Mouse (Mus musculus) hindbrain, postnatal 0 days (tissue): ENCODE results near the gene Nup62. TPM values are rescaled to one million over a fixed set of nuclear protein-coding genes. Genes with fewer than 3 reads are reported as not detected.

Experiments used
- ATAC-seq: fragments of 200-750 bp; cut with Nextera tagmentation; 2 replicates; pipeline ENCODE4 v1.8.0; 2017; ENCODE audit warnings: mild to moderate bottlenecking, moderate TSS enrichment, moderate library complexity
- DNase-seq: peaks from one replicate; pipeline ENCODE4 v3.0.0-alpha.2; 2015; ENCODE audit warnings: low spot score
- H3K27ac ChIP-seq: fragments of 300-500 bp; sonication (generic); 2 replicates; pipeline ENCODE4 v1.5.1; 2014; ENCODE audit warnings: mild to moderate bottlenecking
- H3K27me3 ChIP-seq: fragments of 300-500 bp; sonication (generic); 2 replicates; pipeline ENCODE4 v1.6.1; 2014; ENCODE audit warnings: low read length, mixed read lengths; ENCODE audit not compliant: insufficient read depth
- H3K36me3 ChIP-seq: fragments of 300-500 bp; sonication (generic); 2 replicates; pipeline ENCODE4 v1.6.1; 2014; ENCODE audit warnings: low read length, mixed read lengths; ENCODE audit not compliant: insufficient read depth
- H3K4me1 ChIP-seq: fragments of 300-500 bp; sonication (generic); 2 replicates; pipeline ENCODE4 v1.6.1; 2014; ENCODE audit warnings: antibody characterized with exemption, low read length, mixed read lengths; ENCODE audit not compliant: insufficient read depth
- H3K4me2 ChIP-seq: fragments of 300-500 bp; sonication (generic); 2 replicates; pipeline ENCODE4 v1.6.1; 2014; ENCODE audit warnings: low read depth, mild to moderate bottlenecking, low read length, moderate library complexity, mixed read lengths
- H3K4me3 ChIP-seq: fragments of 300-500 bp; sonication (generic); 2 replicates; pipeline ENCODE4 v1.5.1; 2014; ENCODE audit warnings: low read length
- H3K9ac ChIP-seq: fragments of 300-500 bp; sonication (generic); replicated peaks from 2 replicates; pipeline ENCODE4 v1.6.1; 2014; ENCODE audit warnings: mild to moderate bottlenecking, low read length, moderate library complexity, mixed read lengths
- H3K9me3 ChIP-seq: fragments of 300-500 bp; sonication (generic); 2 replicates; pipeline ENCODE4 v1.6.1; 2016; ENCODE audit warnings: low read length, mixed read lengths
- CTCF ChIP-seq: IDR thresholded peaks from 2 replicates; pipeline ENCODE4 v1.5.1; 2016; ENCODE audit warnings: antibody characterized with exemption, control low read depth, low read depth
- WGBS: fragments of 180-500 bp; shearing (Covaris S2); extraction: QIAGEN DNeasy Blood & Tissue Kit; methylation state at CpG from one replicate; pipeline ENCODE4 v1.1.7; 2014; 5-methylcytosine and 5-hydroxymethylcytosine counted together
- polyA plus RNA-seq: library from polyadenylated mRNA; unstranded; fragments of >200 nt; fragmentation: Nextera tagmentation; extraction: Ambion mirVana; gene quantifications from 2 replicates; pipeline ENCODE4 v1.2.1, GENCODE M21; 2015
- total RNA-seq: library from RNA; depleted of rRNA; stranded (reverse); fragments of >200 nt; gene quantifications from 2 replicates; pipeline ENCODE4 v1.2.3, GENCODE M21; 2014

Nup62 gene
- total and polyA plus RNA-seq, 2 experiments from 2014 or later: 46.4 to 67.0 TPM

DNA sequence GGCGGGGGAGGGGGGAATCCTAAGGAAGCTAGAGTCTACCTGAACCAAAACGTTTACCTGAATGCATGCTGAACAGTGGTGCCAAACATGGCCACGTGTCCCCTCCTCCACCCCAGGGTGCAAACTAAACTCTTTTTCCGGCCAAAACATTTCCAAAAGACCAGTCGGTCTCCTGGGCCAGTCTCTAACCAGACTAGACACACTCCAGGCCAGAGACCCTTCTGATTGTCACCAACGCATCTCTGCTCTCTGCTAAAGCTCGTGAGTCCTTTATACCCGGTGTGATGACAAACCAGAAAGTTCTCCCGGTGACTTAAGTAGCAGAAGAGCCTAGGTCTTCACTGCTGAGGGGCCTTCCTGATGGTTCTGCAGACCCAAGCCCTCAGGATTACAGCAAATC lies 51.9 kb downstream of the Nup62 start:
- DNase-seq (no peak), ATAC-seq (no peak)
- peak overlapping the region; percentile 63 for H3K4me2 ChIP-seq
- H3K9me3 ChIP-seq: no peaks in the 10 kb centered on the region
- peak overlapping the region; percentile 99; the same call in 1 of the 2 replicates for H3K9ac ChIP-seq
- no peaks in the 10 kb centered on the region for H3K27me3 ChIP-seq
- peak overlapping the region; percentile 99 for H3K4me3 ChIP-seq
- H3K4me1 ChIP-seq: peaks cover 31% of the 10 kb centered on the region
- peaks cover 18% of the 10 kb centered on the region for H3K36me3 ChIP-seq
- H3K27ac ChIP-seq: no peak overlapping the region
- WGBS: 28% methylated on average over 9 of the region's 9 CpGs
- no peak for TF ChIP-seq CTCF

DNA sequence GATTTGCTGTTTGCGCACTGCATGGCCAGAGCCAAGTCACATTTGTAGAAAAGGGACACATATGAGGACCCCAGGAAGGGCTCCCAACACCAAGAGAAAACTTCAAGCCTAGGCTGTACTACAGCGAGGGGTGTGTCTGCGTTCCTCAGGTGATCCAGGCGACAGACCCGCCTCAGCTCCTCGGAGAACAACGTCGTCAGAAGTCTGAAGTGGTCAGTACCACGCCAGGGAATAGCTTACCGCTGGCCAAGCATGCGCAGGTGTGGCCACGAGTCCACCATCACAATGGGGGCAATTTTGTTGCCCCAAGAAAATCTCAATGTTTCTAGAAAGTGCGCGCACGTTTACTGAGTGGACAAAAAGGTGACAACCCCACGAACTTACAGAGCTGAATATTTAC lies 52.6 kb downstream of the Nup62 start:
- WGBS: 4% methylated on average over 16 of the region's 16 CpGs
- ATAC-seq (no peak), DNase-seq (no peak)
- no peak for TF ChIP-seq CTCF
- Histone ChIP-seq H3K9ac (peak overlapping the region; percentile 99), H3K27me3 (no peaks in the 10 kb centered on the region), H3K4me1 (peaks cover 31% of the 10 kb centered on the region), H3K4me3 (peak overlapping the region; percentile 99), H3K27ac (no peak overlapping the region), H3K4me2 (peak overlapping the region; percentile 63), H3K9me3 (no peaks in the 10 kb centered on the region), H3K36me3 (peaks cover 12% of the 10 kb centered on the region)

DNA sequence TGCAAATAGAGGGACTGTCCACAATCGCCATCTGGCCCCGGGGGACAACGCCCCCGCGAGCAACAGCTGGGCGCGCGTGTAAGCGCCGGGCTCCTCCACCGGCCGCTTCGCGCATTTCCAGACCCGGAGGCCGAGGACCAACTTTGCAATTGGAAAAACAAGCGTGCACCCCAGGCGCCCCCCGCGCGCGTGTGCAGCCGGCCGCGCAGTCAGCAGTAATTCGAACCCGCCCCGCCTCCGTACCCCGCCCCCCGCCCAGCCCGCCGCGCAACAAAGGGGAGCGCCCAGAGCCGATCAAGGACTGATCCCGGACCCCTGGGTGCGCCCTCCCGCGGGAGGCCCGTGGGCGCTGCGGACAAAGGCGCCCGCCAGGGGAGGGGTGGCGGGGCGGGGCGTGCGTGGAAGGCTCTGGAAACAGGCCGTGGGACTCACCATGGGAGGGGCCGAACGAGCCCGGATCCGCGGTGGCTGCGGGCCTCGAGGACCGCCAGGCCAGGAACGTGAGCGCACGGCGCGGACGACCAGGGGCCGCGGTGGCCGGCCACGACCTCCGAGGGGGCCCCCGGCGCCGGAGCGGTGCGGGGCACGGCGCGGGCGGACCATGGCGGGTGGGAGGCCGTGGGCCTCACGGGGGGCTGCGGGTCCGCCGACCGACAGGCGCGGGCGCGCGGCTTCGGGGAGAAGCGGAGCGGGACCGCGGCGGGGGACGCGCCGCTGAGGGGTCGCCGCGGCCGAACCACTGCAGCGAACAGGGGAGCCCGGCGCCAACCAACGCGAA lies 53.2 kb downstream of the Nup62 start:
- Histone ChIP-seq H3K27ac (peak overlapping the region; percentile 100), H3K36me3 (peaks cover 5% of the 10 kb centered on the region), H3K4me3 (peak overlapping the region; percentile 99), H3K4me2 (peak overlapping the region; percentile 63), H3K9me3 (no peaks in the 10 kb centered on the region), H3K4me1 (peaks cover 31% of the 10 kb centered on the region), H3K27me3 (no peaks in the 10 kb centered on the region), H3K9ac (peak overlapping the region; percentile 99)
- under 1% methylated on average over 85 of the region's 108 CpGs for WGBS
- peak; percentile 75 for DNase-seq
- TF ChIP-seq CTCF: no peak
- ATAC-seq: peak; percentile 5

DNA sequence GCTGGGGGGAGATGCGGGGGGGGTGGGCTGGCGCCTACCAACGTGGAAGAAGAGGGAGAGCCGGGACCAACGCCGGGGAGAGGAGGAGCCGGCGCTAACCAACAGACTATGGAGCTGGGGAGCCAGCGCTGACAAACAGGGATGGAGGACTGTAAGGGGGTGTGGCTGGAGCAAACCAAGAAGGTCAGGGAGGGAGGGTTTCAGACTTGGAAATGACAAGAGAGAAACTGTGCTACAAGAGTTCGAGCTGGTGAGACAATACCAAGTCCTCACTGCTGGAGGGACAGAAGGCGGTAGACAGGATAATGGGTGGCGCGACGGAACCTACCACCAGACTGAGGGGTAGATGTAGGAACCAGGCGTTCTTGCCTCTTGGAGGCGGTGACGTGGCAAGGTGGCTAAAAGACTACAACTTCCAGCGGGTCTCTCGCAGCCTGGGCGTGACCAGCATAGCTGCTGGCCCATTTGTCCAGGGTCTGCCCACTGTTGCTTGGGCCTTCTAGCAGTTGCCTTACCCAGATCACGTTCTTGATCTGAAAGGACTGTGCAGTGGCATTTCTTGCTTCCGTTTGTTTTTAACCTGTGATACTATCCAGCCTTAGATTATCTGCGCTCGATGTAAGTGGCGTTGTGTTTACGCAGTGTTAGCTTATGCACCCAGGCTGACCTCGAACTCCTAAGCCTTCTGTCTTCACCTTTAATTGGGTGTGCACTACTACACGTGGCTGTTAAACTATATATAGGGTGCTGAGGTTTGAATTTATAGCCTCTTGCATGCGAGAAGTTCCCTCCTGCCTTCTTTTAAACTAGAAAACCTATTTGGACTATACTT lies 54.0 kb downstream of the Nup62 start, which contains the start of gene Ptov1:
TSS of gene Ptov1 (minus strand) at position 92 of the 832 bp plus-strand sequence.
- H3K36me3 ChIP-seq: no peaks in the 10 kb centered on the region
- DNase-seq (peak; percentile 98), ATAC-seq (peak; percentile 96)
- H3K27ac ChIP-seq: peak within 1 kb of the TSS; percentile 100
- peak; percentile 35; the same call in 1 of the 2 replicates for TF ChIP-seq CTCF
- H3K9me3 ChIP-seq: no peaks in the 10 kb centered on the region
- H3K4me3 ChIP-seq: peak within 1 kb of the TSS; percentile 99
- no peaks in the 10 kb centered on the region for H3K27me3 ChIP-seq
- H3K9ac ChIP-seq: peak within 1 kb of the TSS; percentile 99
- peak within 1 kb of the TSS; percentile 63 for H3K4me2 ChIP-seq
- WGBS: 8% methylated on average over 29 of the region's 29 CpGs
- peaks cover 31% of the 10 kb centered on the region for H3K4me1 ChIP-seq

DNA sequence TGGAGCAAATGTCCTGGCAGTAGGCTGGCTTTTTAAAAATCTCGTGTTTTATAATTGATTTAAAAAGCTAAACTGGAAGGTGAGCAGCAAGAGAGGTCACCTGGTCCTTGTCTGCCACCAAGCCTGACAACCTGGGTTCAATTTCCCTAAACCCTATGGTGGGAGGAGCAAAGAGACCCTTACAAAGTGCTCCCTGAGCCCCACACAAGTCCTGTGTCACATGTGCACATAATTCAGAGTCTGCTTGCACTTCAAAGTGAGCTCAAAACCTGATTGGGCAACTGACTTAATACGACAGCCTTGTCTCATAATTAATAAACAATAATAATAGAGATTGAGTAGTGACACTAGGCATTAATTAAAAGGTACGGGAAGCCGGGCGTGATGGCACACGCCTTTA lies 54.7 kb downstream of the Nup62 start:
- 72% methylated on average over 6 of the region's 6 CpGs for whole genome bisulfite sequencing
- TF ChIP-seq CTCF: no peak
- Histone ChIP-seq H3K9me3 (no peaks in the 10 kb centered on the region), H3K4me2 (peak overlapping the region; percentile 63; the same call in 1 of the 2 replicates), H3K27ac (peak overlapping the region; percentile 100), H3K4me1 (peaks cover 31% of the 10 kb centered on the region), H3K9ac (peak overlapping the region; percentile 99; the same call in 1 of the 2 replicates), H3K4me3 (no peak overlapping the region), H3K27me3 (no peaks in the 10 kb centered on the region), H3K36me3 (no peaks in the 10 kb centered on the region)
- ATAC-seq (no peak), DNase-seq (no peak)

DNA sequence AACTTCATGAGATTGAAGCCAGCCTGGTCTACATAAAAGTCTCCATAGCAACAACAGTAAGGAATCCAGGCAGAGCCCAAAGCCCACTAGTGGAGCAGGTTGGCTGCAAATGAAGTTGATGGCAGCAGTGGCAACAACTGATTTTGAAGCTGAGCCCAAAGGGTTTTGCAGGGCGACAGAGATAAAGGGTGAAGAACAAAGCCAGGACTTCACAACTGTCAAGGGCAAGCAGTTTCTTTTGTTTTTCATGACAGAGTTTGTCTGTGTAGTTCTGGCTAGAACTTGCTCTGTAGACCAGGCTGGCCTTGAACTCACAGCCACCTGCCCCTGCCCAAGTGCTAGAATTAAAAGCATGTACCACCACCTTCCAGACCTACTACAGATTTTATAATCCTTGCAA lies 55.3 kb downstream of the Nup62 start:
- H3K9me3 ChIP-seq: no peaks in the 10 kb centered on the region
- ATAC-seq (no peak), DNase-seq (no peak)
- no peak overlapping the region for H3K27ac ChIP-seq
- H3K27me3 ChIP-seq: no peaks in the 10 kb centered on the region
- no peak overlapping the region for H3K4me2 ChIP-seq
- H3K4me1 ChIP-seq: peaks cover 27% of the 10 kb centered on the region
- 27% methylated on average over 1 of the region's 1 CpGs for WGBS
- no peak for TF ChIP-seq CTCF
- no peak overlapping the region for H3K9ac ChIP-seq
- H3K36me3 ChIP-seq: peaks cover 5% of the 10 kb centered on the region; the same call in 1 of the 2 replicates
- no peak overlapping the region for H3K4me3 ChIP-seq
